Mouse (Mus musculus) CH12.LX (cell line): ENCODE measurements around the gene Gm17087.

Experiments
- CHD1 ChIP-seq: IDR thresholded peaks from 2 replicates; pipeline ENCODE4 v1.6.1; 2012; ENCODE audit warnings: low read depth, low read length, improper control_type of control experiment, inconsistent platforms
- CTCF ChIP-seq, 2 experiments: IDR thresholded peaks in 1 of 2; conservative IDR thresholded peaks in 1 of 2; 2 replicates each; pipeline ENCODE4 v1.5.1; 2011 to 2012; ENCODE audit warnings: low read depth in 2 of 2, low read length in 2 of 2, improper control_type of control experiment in 1 of 2, inconsistent platforms in 1 of 2, mild to moderate bottlenecking in 1 of 2, moderate library complexity in 1 of 2
- E2F4 ChIP-seq: IDR thresholded peaks from 2 replicates; pipeline ENCODE4 v1.6.1; 2011; ENCODE audit warnings: low read depth, low read length, improper control_type of control experiment; ENCODE audit not compliant: insufficient replicate concordance
- KAT2A ChIP-seq: IDR thresholded peaks from 2 replicates; pipeline ENCODE4 v1.6.1; 2012; ENCODE audit warnings: low read length, improper control_type of control experiment, inconsistent platforms; ENCODE audit not compliant: insufficient replicate concordance
- MAX ChIP-seq: IDR thresholded peaks from 2 replicates; pipeline ENCODE4 v1.6.1; 2011; ENCODE audit warnings: low read length, improper control_type of control experiment
- MAZ ChIP-seq: IDR thresholded peaks from 2 replicates; pipeline ENCODE4 v1.6.1; 2012; ENCODE audit warnings: low read depth, mild to moderate bottlenecking, inconsistent platforms, low read length, improper control_type of control experiment, moderate library complexity
- MXI1 ChIP-seq: IDR thresholded peaks from 2 replicates; pipeline ENCODE4 v1.6.1; 2011; ENCODE audit warnings: mild to moderate bottlenecking, low read depth, low read length, improper control_type of control experiment
- NRF1 ChIP-seq: IDR thresholded peaks from 2 replicates; pipeline ENCODE4 v1.6.1; 2014; ENCODE audit warnings: low read depth, mild to moderate bottlenecking, inconsistent platforms, low read length, improper control_type of control experiment, moderate library complexity
- POLR2A ChIP-seq: IDR thresholded peaks from 2 replicates; pipeline ENCODE4 v1.6.1; 2011; ENCODE audit warnings: low read depth, mild to moderate bottlenecking, improper control_type of control experiment, low read length
- RAD21 ChIP-seq: IDR thresholded peaks from 2 replicates; pipeline ENCODE4 v1.6.1; 2011; ENCODE audit warnings: low read depth, mild to moderate bottlenecking, low read length, improper control_type of control experiment, moderate library complexity
- TCF12 ChIP-seq: IDR thresholded peaks from 2 replicates; pipeline ENCODE4 v1.6.1; 2014; ENCODE audit warnings: low read depth, mild to moderate bottlenecking, inconsistent platforms, low read length, improper control_type of control experiment
- ZC3H11A ChIP-seq: IDR thresholded peaks from 2 replicates; pipeline ENCODE4 v1.6.1; 2012; ENCODE audit warnings: low read depth, mild to moderate bottlenecking, inconsistent platforms, low read length, improper control_type of control experiment

- no peak for TF ChIP-seq CTCF (conservative IDR thresholded peaks at IDR 0.05 in 1 of 2, IDR thresholded peaks at IDR 0.05 in 1 of 2; ENCODE audit: low read depth in 2 of 2, low read length in 2 of 2)
- no peak for TF ChIP-seq KAT2A
- TF ChIP-seq ZC3H11A = no peak
- no peak for TF ChIP-seq POLR2A
- TF ChIP-seq RAD21 = no peak
- TF ChIP-seq CHD1 = no peak
- no peak for TF ChIP-seq NRF1
- no peak for TF ChIP-seq MAZ
- TF ChIP-seq TCF12 = no peak
- no peak for TF ChIP-seq E2F4
- no peak for TF ChIP-seq MAX
- TF ChIP-seq MXI1 = no peak
These were observed 38.1 kb downstream of the Gm17087 start for GRCm38 (mm10) chr17:8528641-8529040.
